Mouse (Mus musculus) MEL (cell line): Measurements from ENCODE around the gene Rps15. TPM values are rescaled to one million over a fixed set of nuclear protein-coding genes. Genes with fewer than 3 reads are reported as not detected.
A peak's percentile ranks its signal among the peaks of the same experiment; 100 is the strongest.

Experiments
- DNase-seq: peaks from one replicate; pipeline ENCODE4 v3.0.0; 2011; ENCODE audit warnings: low read depth, low spot score
- H3K27ac ChIP-seq: 2 replicates; pipeline ENCODE4 v1.5.1; 2012; ENCODE audit warnings: low read depth, mild to moderate bottlenecking, control low read depth, low read length, moderate library complexity; ENCODE audit not compliant: control insufficient read depth
- H3K27me3 ChIP-seq, 2 experiments: fragments of 150-350 bp in 1 of 2; sonication (generic) in 1 of 2; 2 replicates each; pipeline ENCODE4 v1.6.1; 2012; ENCODE audit warnings: low read length in 2 of 2, mild to moderate bottlenecking in 2 of 2, improper control_type of control experiment in 1 of 2, moderate library complexity in 1 of 2; ENCODE audit not compliant: insufficient read depth in 2 of 2, control insufficient read depth in 1 of 2
- H3K36me3 ChIP-seq, 2 experiments: 2 replicates each; pipeline ENCODE4 v1.6.1; 2012 to 2014; ENCODE audit warnings: low read length in 2 of 2, improper control_type of control experiment in 1 of 2, inconsistent platforms in 1 of 2, mild to moderate bottlenecking in 1 of 2; ENCODE audit not compliant: insufficient read depth in 2 of 2, control insufficient read depth in 1 of 2
- H3K4me1 ChIP-seq, 2 experiments: fragments of 150-350 bp in 1 of 2; sonication (generic) in 1 of 2; 2 replicates each; pipeline ENCODE4 v1.6.1; 2012; ENCODE audit warnings: low read length in 2 of 2, improper control_type of control experiment in 1 of 2, mild to moderate bottlenecking in 1 of 2; ENCODE audit not compliant: insufficient read depth in 2 of 2, control insufficient read depth in 1 of 2
- H3K4me3 ChIP-seq, 2 experiments: fragments of 150-350 bp in 1 of 2; sonication (generic) in 1 of 2; 2 replicates each; pipeline ENCODE4 v1.5.1; 2012; ENCODE audit warnings: low read depth in 2 of 2, low read length in 2 of 2, mild to moderate bottlenecking in 2 of 2, moderate library complexity in 2 of 2, control low read depth in 1 of 2, improper control_type of control experiment in 1 of 2; ENCODE audit not compliant: control insufficient read depth in 1 of 2, insufficient read depth in 1 of 2
- H3K79me2 ChIP-seq: 2 replicates; pipeline ENCODE4 v1.6.1; 2012; ENCODE audit warnings: mild to moderate bottlenecking, low read length, moderate library complexity; ENCODE audit not compliant: control insufficient read depth, poor library complexity, insufficient read depth
- H3K9ac ChIP-seq: 2 replicates; pipeline ENCODE4 v1.6.1; 2012; ENCODE audit warnings: low read depth, mild to moderate bottlenecking, control low read depth, low read length, moderate library complexity; ENCODE audit not compliant: control insufficient read depth, poor library complexity, severe bottlenecking
- H3K9me3 ChIP-seq: fragments of 150-350 bp; sonication (generic); replicated peaks from 2 replicates; pipeline ENCODE4 v1.6.1; 2012; ENCODE audit warnings: mild to moderate bottlenecking, low read length, improper control_type of control experiment, moderate library complexity; ENCODE audit not compliant: insufficient read depth
- CHD1 ChIP-seq: IDR thresholded peaks from 2 replicates; pipeline ENCODE4 v1.6.1; 2012; ENCODE audit warnings: low read depth, mild to moderate bottlenecking, inconsistent platforms, low read length, improper control_type of control experiment
- CHD2 ChIP-seq: IDR thresholded peaks from 2 replicates; pipeline ENCODE4 v1.6.1; 2011; ENCODE audit warnings: low read length, improper control_type of control experiment
- CTCF ChIP-seq, 3 experiments: IDR thresholded peaks in 2 of 3; conservative IDR thresholded peaks in 1 of 3; 2 replicates each; pipeline ENCODE4 v1.5.1; 2011 to 2012; ENCODE audit warnings: low read length in 3 of 3, low read depth in 2 of 3, mild to moderate bottlenecking in 2 of 3, improper control_type of control experiment in 1 of 3, inconsistent platforms in 1 of 3, mixed read lengths in 1 of 3, moderate library complexity in 1 of 3; ENCODE audit not compliant: control insufficient read depth in 1 of 3, insufficient read depth in 1 of 3, poor library complexity in 1 of 3, severe bottlenecking in 1 of 3
- E2F4 ChIP-seq: IDR thresholded peaks from 2 replicates; pipeline ENCODE4 v1.6.1; 2011; ENCODE audit warnings: low read depth, low read length, improper control_type of control experiment, borderline replicate concordance
- ELF1 ChIP-seq: IDR thresholded peaks from 2 replicates; pipeline ENCODE4 v1.6.1; 2014; ENCODE audit warnings: low read depth, mild to moderate bottlenecking, inconsistent platforms, low read length, improper control_type of control experiment, moderate library complexity
- EP300 ChIP-seq, 2 experiments: IDR thresholded peaks; 2 replicates each; pipeline ENCODE4 v1.6.1; 2011; ENCODE audit warnings: improper control_type of control experiment in 2 of 2, low read length in 2 of 2, low read depth in 1 of 2, mild to moderate bottlenecking in 1 of 2
- ETS1 ChIP-seq: IDR thresholded peaks from 2 replicates; pipeline ENCODE4 v1.6.1; 2012; ENCODE audit warnings: low read depth, mild to moderate bottlenecking, inconsistent platforms, low read length, improper control_type of control experiment, moderate library complexity
- GABPA ChIP-seq: IDR thresholded peaks from 2 replicates; pipeline ENCODE4 v1.6.1; 2012; ENCODE audit warnings: low read depth, mild to moderate bottlenecking, inconsistent platforms, low read length, improper control_type of control experiment, moderate library complexity
- HCFC1 ChIP-seq: IDR thresholded peaks from 2 replicates; pipeline ENCODE4 v1.6.1; 2012; ENCODE audit warnings: low read depth, mild to moderate bottlenecking, inconsistent platforms, low read length, improper control_type of control experiment, moderate library complexity
- JUND ChIP-seq: IDR thresholded peaks from 2 replicates; pipeline ENCODE4 v1.6.1; 2011; ENCODE audit warnings: low read depth, mild to moderate bottlenecking, improper control_type of control experiment, low read length
- MAFK ChIP-seq: IDR thresholded peaks from 2 replicates; pipeline ENCODE4 v1.6.1; 2011; ENCODE audit warnings: low read depth, mild to moderate bottlenecking, low read length, improper control_type of control experiment, borderline replicate concordance
- MAZ ChIP-seq: IDR thresholded peaks from 2 replicates; pipeline ENCODE4 v1.6.1; 2012; ENCODE audit warnings: low read depth, mild to moderate bottlenecking, inconsistent platforms, low read length, improper control_type of control experiment
- NRF1 ChIP-seq: IDR thresholded peaks from 2 replicates; pipeline ENCODE4 v1.6.1; 2014; ENCODE audit warnings: low read depth, mild to moderate bottlenecking, inconsistent platforms, low read length, improper control_type of control experiment, moderate library complexity; ENCODE audit not compliant: poor library complexity, insufficient read depth, severe bottlenecking
- POLR2A ChIP-seq, 2 experiments: IDR thresholded peaks; 2 replicates each; pipeline ENCODE4 v1.6.1; 2011 to 2012; ENCODE audit warnings: low read length in 2 of 2, mild to moderate bottlenecking in 2 of 2, control low read depth in 1 of 2, improper control_type of control experiment in 1 of 2, low read depth in 1 of 2, moderate library complexity in 1 of 2; ENCODE audit not compliant: control insufficient read depth in 1 of 2, insufficient read depth in 1 of 2, poor library complexity in 1 of 2
- POLR2AphosphoS2 ChIP-seq: IDR thresholded peaks from 2 replicates; pipeline ENCODE4 v1.6.1; 2011; ENCODE audit warnings: low read length, improper control_type of control experiment
- RAD21 ChIP-seq: IDR thresholded peaks from 2 replicates; pipeline ENCODE4 v1.6.1; 2011; ENCODE audit warnings: mild to moderate bottlenecking, low read depth, low read length, improper control_type of control experiment
- TAL1 ChIP-seq: IDR thresholded peaks from 2 replicates; pipeline ENCODE4 v1.6.1; 2012; ENCODE audit warnings: mild to moderate bottlenecking, inconsistent platforms, low read length, moderate library complexity, mixed read lengths
- TBP ChIP-seq: IDR thresholded peaks from 2 replicates; pipeline ENCODE4 v1.8.0; 2011; ENCODE audit warnings: low read depth, low read length, improper control_type of control experiment
- USF1 ChIP-seq: IDR thresholded peaks from 2 replicates; pipeline ENCODE4 v1.6.1; 2014; ENCODE audit warnings: low read depth, mild to moderate bottlenecking, inconsistent platforms, low read length, improper control_type of control experiment, moderate library complexity
- ZKSCAN1 ChIP-seq: IDR thresholded peaks from 2 replicates; pipeline ENCODE4 v1.6.1; 2012; ENCODE audit warnings: low read depth, mild to moderate bottlenecking, inconsistent platforms, low read length, improper control_type of control experiment, moderate library complexity
- ZMIZ1 ChIP-seq: IDR thresholded peaks from 2 replicates; pipeline ENCODE4 v1.6.1; 2012; ENCODE audit warnings: low read depth, mild to moderate bottlenecking, inconsistent platforms, low read length, improper control_type of control experiment, moderate library complexity
- ZNF384 ChIP-seq: IDR thresholded peaks from 2 replicates; pipeline ENCODE4 v1.6.1; 2012; ENCODE audit warnings: low read depth, mild to moderate bottlenecking, inconsistent platforms, low read length, improper control_type of control experiment
- polyA plus RNA-seq, 2 experiments: library from polyadenylated mRNA; stranded (reverse) in 1 of 2; unstranded in 1 of 2; fragments of >175 nt in 1 of 2; fragments of >200 nt in 1 of 2; gene quantifications; 2 replicates each; pipeline versions ENCODE4 v1.2.1 to v1.2.4; 2012; ENCODE audit warnings: low replicate concordance in 2 of 2, low read depth in 1 of 2; ENCODE audit not compliant: insufficient read length in 2 of 2, insufficient read depth in 1 of 2, missing spikeins in 1 of 2
- total RNA-seq: library from RNA; depleted of rRNA; stranded (reverse); fragments of 300-350 nt; gene quantifications from 2 replicates; pipeline ENCODE4 v1.2.3, GENCODE M21; 2012

Gene Rps15
- total and polyA plus RNA-seq, 3 experiments: 1,331 to 4,320 (median 3,905) TPM

- peak; percentile 82 for DNase-seq
- TF ChIP-seq POLR2A (IDR thresholded peaks at IDR 0.05; ENCODE audit: control insufficient read depth in 1 of 2, insufficient read depth in 1 of 2, low read depth in 1 of 2, low read length in 2 of 2, poor library complexity in 1 of 2) (peak in 1 of 2 experiments; percentile 44; a peak in 1 of 4 replicates), ELF1 (no peak), ZNF384 (no peak), MAZ (no peak), NRF1 (peak; percentile 43; the same call in 1 of the 2 replicates), CHD2 (no peak)
- Histone ChIP-seq H3K27me3 (no peaks in the 10 kb centered on the region), H3K9ac (peak overlapping the region; percentile 40), H3K79me2 (no peaks in the 10 kb centered on the region), H3K4me3 (peak overlapping the region; percentile 55), H3K9me3 (no peaks in the 10 kb centered on the region), H3K36me3 (no peaks in the 10 kb centered on the region), H3K27ac (no peak overlapping the region), H3K4me1 (0 out of 4 replicates have a peak, but pooled peaks cover 0 to 2% of the 10 kb centered on the region in 2 experiments)
Measured at GRCm38 (mm10) chr10:80304862-80305261, 12.6 kb downstream of the Rps15 start.

GRCm38 (mm10) chr10:80311560-80311959 lies 19.3 kb downstream of the Rps15 start:
- DNase-seq: no peak
- H3K27me3 ChIP-seq: no peaks in the 10 kb centered on the region
- no peak overlapping the region for H3K27ac ChIP-seq
- H3K36me3 ChIP-seq: no peaks in the 10 kb centered on the region
- TF ChIP-seq ELF1: no peak
- TF ChIP-seq TAL1: no peak
- TF ChIP-seq ZKSCAN1: no peak
- no peak for TF ChIP-seq MAFK
- TF ChIP-seq GABPA: no peak
- TF ChIP-seq E2F4: no peak
- TF ChIP-seq POLR2AphosphoS2: no peak
- no peak for TF ChIP-seq POLR2A (IDR thresholded peaks at IDR 0.05; ENCODE audit: control insufficient read depth in 1 of 2, insufficient read depth in 1 of 2, low read depth in 1 of 2, low read length in 2 of 2, poor library complexity in 1 of 2)
- no peak for TF ChIP-seq TBP
- TF ChIP-seq JUND: no peak
- no peak for TF ChIP-seq CHD1
- no peak for TF ChIP-seq ETS1
- no peak for TF ChIP-seq EP300 (IDR thresholded peaks at IDR 0.05; ENCODE audit: low read depth in 1 of 2, low read length in 2 of 2)
- no peak for TF ChIP-seq CTCF (IDR thresholded peaks at IDR 0.05 in 2 of 3, conservative IDR thresholded peaks at IDR 0.05 in 1 of 3; ENCODE audit: control insufficient read depth in 1 of 3, insufficient read depth in 1 of 3, low read depth in 2 of 3, low read length in 3 of 3, poor library complexity in 1 of 3, severe bottlenecking in 1 of 3)
- TF ChIP-seq RAD21: no peak
- TF ChIP-seq HCFC1: no peak
- TF ChIP-seq ZMIZ1: no peak
- TF ChIP-seq USF1: no peak
- no peak overlapping the region for H3K9ac ChIP-seq
- no peaks in the 10 kb centered on the region for H3K79me2 ChIP-seq
- peaks cover 0 to 5% of the 10 kb centered on the region in 2 experiments; a peak in 3 of 4 replicates for H3K4me1 ChIP-seq
- no peaks in the 10 kb centered on the region for H3K9me3 ChIP-seq
- H3K4me3 ChIP-seq: no peak overlapping the region
